Mouse (Mus musculus): ENCODE data around the gene C1qtnf9. TPM values are rescaled to one million over a fixed set of nuclear protein-coding genes. Genes with fewer than 3 reads are reported as not detected.

The C1qtnf9 gene
- polyA plus RNA-seq, 1 experiment from 2014 or later, result not detected

Other genes with a start within 250 kb of the C1qtnf9 start
- gene Spata13, start 134.1 kb upstream of the C1qtnf9 start, polyA plus RNA-seq (2014; fragmentation: Nextera tagmentation; extraction: Ambion mirVana), result 136 and 137 TPM in 2 replicates
- 26.3 and 27.3 TPM in 2 replicates for gene Mipep, start 16.4 kb downstream of the C1qtnf9 start, polyA plus RNA-seq (2014; fragmentation: Nextera tagmentation; extraction: Ambion mirVana)